In the genomic region with DNA sequence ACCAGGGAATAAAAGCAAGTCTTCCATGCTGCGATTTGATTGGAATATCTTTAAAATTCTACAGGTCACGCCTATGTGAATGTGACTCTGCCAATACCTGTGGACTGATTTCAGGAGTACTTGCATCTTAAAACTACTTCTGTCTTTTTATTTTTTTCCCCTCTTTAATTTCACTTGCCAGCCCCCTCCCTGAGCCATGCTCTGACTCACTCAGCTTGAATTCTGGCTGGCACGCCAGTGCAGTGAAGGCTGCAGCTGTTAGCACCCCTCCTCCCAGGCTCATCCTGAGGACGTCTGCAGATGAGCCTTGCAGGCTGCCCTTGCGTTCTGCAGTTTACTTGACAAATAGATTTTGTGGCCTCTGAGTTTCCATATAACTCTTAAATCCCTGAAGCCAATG, we compare ENCODE assay signal across 7 mouse cellular contexts. TPM values are rescaled to one million over a fixed set of nuclear protein-coding genes. Genes with fewer than 3 reads are reported as not detected.
DNase-seq lines count a peak whose midpoint lies in the region; ATAC-seq lines count a peak whose summit lies in the region.

No protein-coding gene starts in this region.

- H3K4me3 ChIP-seq in hindbrain, embryonic 16.5 days (ENCODE audit: low read length) = no peak overlapping the region
- no peak overlapping the region for H3K4me3 ChIP-seq in neural tube, embryonic 15.5 days (replicated peaks)
- H3K4me3 ChIP-seq in liver, embryonic 12.5 days = no peak overlapping the region

- no peaks in the 10 kb centered on the region for H3K27me3 ChIP-seq in hindbrain, embryonic 16.5 days (replicated peaks; ENCODE audit: control insufficient read depth, insufficient read depth, low read length)
- no peaks in the 10 kb centered on the region for H3K27me3 ChIP-seq in neural tube, embryonic 15.5 days (replicated peaks)
- H3K27me3 ChIP-seq in liver, embryonic 12.5 days (replicated peaks) = no peaks in the 10 kb centered on the region

- H3K4me2 ChIP-seq in hindbrain, embryonic 16.5 days (ENCODE audit: low read length) = peak overlapping the region; percentile 37
- H3K4me2 ChIP-seq in neural tube, embryonic 15.5 days = peak overlapping the region; percentile 28
- H3K4me2 ChIP-seq in liver, embryonic 12.5 days = no peak overlapping the region

- H3K9me3 ChIP-seq in hindbrain, embryonic 16.5 days (ENCODE audit: control insufficient read depth, low read length) = no peaks in the 10 kb centered on the region
- no peaks in the 10 kb centered on the region for H3K9me3 ChIP-seq in neural tube, embryonic 15.5 days (replicated peaks)
- H3K9me3 ChIP-seq in liver, embryonic 12.5 days (replicated peaks) = no peaks in the 10 kb centered on the region

- H3K4me1 ChIP-seq in hindbrain, embryonic 16.5 days (ENCODE audit: control insufficient read depth, insufficient read depth, low read depth, low read length) = peaks cover 15% of the 10 kb centered on the region
- H3K4me1 ChIP-seq in neural tube, embryonic 15.5 days = peaks cover 20% of the 10 kb centered on the region
- no peaks in the 10 kb centered on the region for H3K4me1 ChIP-seq in liver, embryonic 12.5 days

- H3K36me3 ChIP-seq in hindbrain, embryonic 16.5 days (ENCODE audit: control insufficient read depth, insufficient read depth, low read length) = no peaks in the 10 kb centered on the region
- no peaks in the 10 kb centered on the region for H3K36me3 ChIP-seq in neural tube, embryonic 15.5 days
- H3K36me3 ChIP-seq in liver, embryonic 12.5 days = no peaks in the 10 kb centered on the region

- 39% methylated on average over 5 of the region's 5 CpGs for WGBS in hindbrain, embryonic 16.5 days
- WGBS in neural tube, embryonic 15.5 days = 11% methylated on average over 5 of the region's 5 CpGs
- WGBS in liver, embryonic 12.5 days (ENCODE audit: insufficient replicate concordance) = 27% methylated on average over 5 of the region's 5 CpGs

- DNase-seq in 3134 (ENCODE audit: extremely low read depth, insufficient read length, low spot score) (peak; percentile 71), 3T3-L1 (ENCODE audit: low read depth, low spot score) (peak; percentile 12)

- no peak overlapping the region for H3K9ac ChIP-seq in hindbrain, embryonic 16.5 days (ENCODE audit: low read depth, low read length)
- no peak overlapping the region for H3K9ac ChIP-seq in neural tube, embryonic 15.5 days (replicated peaks)
- no peak overlapping the region for H3K9ac ChIP-seq in liver, embryonic 12.5 days

- peak; percentile 98 for ATAC-seq in frontal cortex, adult (ENCODE audit: low TSS enrichment)
- peak; percentile 86 for ATAC-seq in hindbrain, embryonic 16.5 days
- ATAC-seq in neural tube, embryonic 15.5 days (ENCODE audit: low FRiP score) = peak; percentile 81; the same call in 1 of the 2 replicates
- no peak for ATAC-seq in liver, embryonic 12.5 days
- no peak for ATAC-seq in megakaryocyte, adult 5-6 weeks (ENCODE audit: poor library complexity, severe bottlenecking)

- H3K27ac ChIP-seq in hindbrain, embryonic 16.5 days (ENCODE audit: low read depth, low read length) = no peak overlapping the region; the same call in 1 of the 2 replicates
- peak overlapping the region; percentile 15; the same call in 1 of the 2 replicates for H3K27ac ChIP-seq in neural tube, embryonic 15.5 days (replicated peaks)
- H3K27ac ChIP-seq in liver, embryonic 12.5 days = no peak overlapping the region

RNA-seq across cellular contexts. Expression of gene Lrrtm3, which starts 14.1 kb away (rescaled TPM):
- 41.3 and 45.7 TPM in 2 replicates for polyA plus RNA-seq in hindbrain, embryonic 16.5 days (2015; fragmentation: Nextera tagmentation; extraction: Ambion mirVana)
- 35.6 and 44.5 TPM in 2 replicates for polyA plus RNA-seq in neural tube, embryonic 15.5 days (2015; fragmentation: Nextera tagmentation; extraction: Ambion mirVana)
- polyA plus RNA-seq in liver, embryonic 12.5 days (2016; fragmentation: Nextera tagmentation; extraction: Ambion mirVana) = 0.07 and 0.33 TPM in 2 replicates
- total RNA-seq in megakaryocyte, adult 5-6 weeks (2015) = not detected in 2 replicates
- total RNA-seq in megakaryocyte, adult 5-6 weeks (2017) = not detected in 2 replicates

Comparison
In these comparisons a context has a peak if more than half of its experiments do, and no peak if none do; other contexts are left out.
1. ATAC-seq: peak in frontal cortex, adult (single experiment), hindbrain, embryonic 16.5 days (single experiment) and neural tube, embryonic 15.5 days (single experiment); none in liver, embryonic 12.5 days (single experiment) and megakaryocyte, adult 5-6 weeks (single experiment).
2. RNA of gene Lrrtm3, which starts 14.1 kb away (polyA plus RNA-seq): 41.3 to 45.7 TPM in hindbrain, embryonic 16.5 days and 35.6 to 44.5 TPM in neural tube, embryonic 15.5 days; 0.07 to 0.33 TPM in liver, embryonic 12.5 days; every median in the first group is over 10 times any median in the second.